Mouse (Mus musculus): ENCODE measurements around the gene Olfr171. TPM values are rescaled to one million over a fixed set of nuclear protein-coding genes. Genes with fewer than 3 reads are reported as not detected.
"Not testable (repeated sequence)": the region's sequence is repeated elsewhere in the genome, so short reads cannot be mapped to it uniquely, and the experiment has no call there.

The Olfr171 gene
- total RNA-seq (2015; ENCODE audit: low replicate concordance) (not detected in 2 replicates), total RNA-seq (2017; ENCODE audit: low replicate concordance) (not detected in 2 replicates)

DNA sequence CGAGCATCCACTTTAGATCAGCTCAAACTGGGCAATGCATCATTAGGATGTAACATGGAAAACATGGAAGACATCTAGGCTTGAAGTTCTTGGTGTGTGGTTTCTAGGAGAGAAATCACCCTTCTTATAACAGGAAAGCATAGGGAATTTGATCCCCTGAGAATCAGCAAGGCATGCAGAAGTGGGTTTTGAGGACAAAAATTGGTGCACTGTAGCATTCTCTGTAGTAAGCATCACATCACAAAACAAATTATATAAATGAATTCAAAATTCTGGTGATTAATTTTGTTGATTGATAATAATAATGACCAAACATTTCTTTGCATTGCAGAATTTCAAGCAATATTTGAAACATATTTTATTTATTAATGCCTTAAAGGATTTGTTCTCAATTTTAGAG, at the start of gene Olfr171:
Olfr171 (minus strand) TSS at position 101 of the 400 bp plus-strand sequence.
- ATAC-seq (replicated peaks; ENCODE audit: low FRiP score, poor library complexity, severe bottlenecking) = no peak

DNA sequence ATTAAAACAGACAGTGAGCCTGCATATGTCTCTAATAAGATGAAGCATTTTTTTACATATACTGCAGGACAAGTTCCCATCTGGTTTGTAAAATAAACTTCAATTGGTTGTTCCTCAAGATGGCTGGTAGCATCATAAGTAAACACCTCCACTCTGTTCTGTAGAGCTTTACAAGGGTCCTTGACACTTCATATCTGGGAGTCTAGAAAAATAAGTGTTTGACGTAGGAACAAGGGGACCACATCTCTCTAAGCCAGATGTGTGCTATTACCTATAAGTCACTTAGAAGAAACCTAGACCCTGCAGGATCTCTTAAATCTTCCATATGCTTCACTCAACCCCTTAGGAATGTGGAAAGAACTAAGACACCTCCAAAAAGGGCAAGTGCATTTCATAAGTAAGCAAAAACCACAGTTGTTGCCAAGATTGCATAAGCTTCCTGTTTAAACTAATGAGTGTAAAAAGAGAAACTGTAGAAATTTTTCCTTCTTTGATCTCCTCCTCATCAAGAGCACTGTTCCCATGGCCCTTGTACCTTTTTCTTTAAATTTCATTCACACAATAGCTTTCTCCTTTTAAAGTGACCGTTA, 41.1 kb upstream of the Olfr171 start:
- no peak for ATAC-seq (replicated peaks; ENCODE audit: low FRiP score, poor library complexity, severe bottlenecking)

DNA sequence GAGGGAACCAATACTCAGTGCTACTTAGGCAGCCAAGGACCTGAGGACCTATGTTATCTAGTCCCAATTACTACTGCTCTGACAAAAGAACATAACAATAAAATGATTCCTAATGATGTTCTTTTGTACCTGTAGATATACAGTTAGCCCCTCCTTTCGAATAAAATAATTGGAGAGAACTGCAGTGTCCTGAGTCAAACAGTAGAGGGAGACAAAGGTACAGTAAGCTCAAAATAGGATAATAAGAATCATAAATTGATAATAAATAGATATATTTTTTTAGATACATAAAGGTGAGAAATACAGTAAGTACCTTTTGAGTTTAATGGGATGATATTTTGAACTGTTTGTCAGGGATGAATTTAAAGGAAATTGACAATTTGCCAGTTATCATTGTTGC, 36.6 kb upstream of the Olfr171 start:
- no peak for ATAC-seq (replicated peaks; ENCODE audit: low FRiP score, poor library complexity, severe bottlenecking)

DNA sequence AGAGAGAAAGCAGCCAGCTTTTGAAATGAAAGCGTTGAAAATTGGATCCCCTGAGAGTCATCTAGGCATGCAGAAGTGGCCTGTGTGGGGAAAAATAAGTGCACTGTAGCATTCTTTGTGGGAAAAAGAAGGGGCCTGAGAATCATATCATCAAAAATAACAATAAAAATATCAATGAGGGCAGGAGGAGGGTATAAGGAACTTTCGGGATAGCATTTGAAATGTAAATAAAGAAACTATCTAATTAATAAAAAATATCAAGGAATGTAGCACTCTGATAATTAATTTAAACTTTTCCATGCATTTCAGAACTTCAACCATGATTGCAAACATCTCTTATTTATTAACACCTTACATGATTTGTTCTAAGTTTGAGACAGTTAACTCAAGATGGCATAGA, 17.9 kb downstream of the Olfr171 start, which contains the start of gene Olfr170:
Olfr170 (minus strand) TSS at position 101 of the 400 bp plus-strand sequence.
- ATAC-seq (replicated peaks; ENCODE audit: low FRiP score, poor library complexity, severe bottlenecking) = not testable (repeated sequence)

DNA sequence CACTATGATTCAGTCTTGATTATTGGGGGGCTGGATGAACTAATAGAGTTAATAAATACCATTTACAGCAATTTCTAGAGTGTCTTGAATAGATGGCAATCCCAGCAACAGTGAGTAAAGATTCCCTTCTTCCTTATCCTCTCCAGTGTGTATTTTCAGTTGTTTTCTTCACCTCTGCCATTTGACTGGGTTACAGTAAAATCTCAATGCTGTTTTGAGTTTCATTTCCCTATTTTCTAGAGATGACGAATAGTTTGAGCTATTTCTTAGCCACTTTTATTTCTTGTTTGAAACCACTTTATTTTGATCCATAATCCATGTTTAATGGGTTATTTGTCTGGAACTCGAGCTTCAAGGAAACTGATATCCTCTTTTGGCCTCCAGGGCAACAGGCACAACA, 26.6 kb downstream of the Olfr171 start:
- no peak for ATAC-seq (replicated peaks; ENCODE audit: low FRiP score, poor library complexity, severe bottlenecking)

Other genes with a start within 250 kb of the Olfr171 start
- not detected in 2 replicates for gene Olfr165, start 206.8 kb downstream of the Olfr171 start, total RNA-seq (2015; ENCODE audit: low replicate concordance)
- gene Olfr165, start 206.8 kb downstream of the Olfr171 start, total RNA-seq (2017; ENCODE audit: low replicate concordance) = not detected in 2 replicates
- gene Olfr166, start 146.2 kb downstream of the Olfr171 start, total RNA-seq (2015; ENCODE audit: low replicate concordance) = not detected in 2 replicates
- not detected in 2 replicates for gene Olfr166, start 146.2 kb downstream of the Olfr171 start, total RNA-seq (2017; ENCODE audit: low replicate concordance)
- not detected in 2 replicates for gene Olfr167, start 107.7 kb downstream of the Olfr171 start, total RNA-seq (2015; ENCODE audit: low replicate concordance)
- not detected in 2 replicates for gene Olfr167, start 107.7 kb downstream of the Olfr171 start, total RNA-seq (2017; ENCODE audit: low replicate concordance)
- not detected in 2 replicates for gene Olfr168, start 94.4 kb downstream of the Olfr171 start, total RNA-seq (2015; ENCODE audit: low replicate concordance)
- gene Olfr168, start 94.4 kb downstream of the Olfr171 start, total RNA-seq (2017; ENCODE audit: low replicate concordance) = not detected in 2 replicates
- not detected in 2 replicates for gene Olfr169, start 58.1 kb downstream of the Olfr171 start, total RNA-seq (2015; ENCODE audit: low replicate concordance)
- gene Olfr169, start 58.1 kb downstream of the Olfr171 start, total RNA-seq (2017; ENCODE audit: low replicate concordance) = not detected in 2 replicates
- gene Olfr170, start 18.0 kb downstream of the Olfr171 start, total RNA-seq (2015; ENCODE audit: low replicate concordance) = not detected in 2 replicates
- not detected in 2 replicates for gene Olfr170, start 18.0 kb downstream of the Olfr171 start, total RNA-seq (2017; ENCODE audit: low replicate concordance)
- not detected in 2 replicates for gene Lamp3, start 76.5 kb upstream of the Olfr171 start, total RNA-seq (2015; ENCODE audit: low replicate concordance)
- gene Lamp3, start 76.5 kb upstream of the Olfr171 start, total RNA-seq (2017; ENCODE audit: low replicate concordance) = not detected in 2 replicates
- 0.38 and 1.3 TPM in 2 replicates for gene B3gnt5, start 130.3 kb upstream of the Olfr171 start, total RNA-seq (2015; ENCODE audit: low replicate concordance)
- gene B3gnt5, start 130.3 kb upstream of the Olfr171 start, total RNA-seq (2017; ENCODE audit: low replicate concordance) = 1.1 and 3.1 TPM in 2 replicates

Measured in erythroblast, adult 5-6 weeks (primary cell).